Mouse (Mus musculus) layer of hippocampus, postnatal 36 days (tissue): ENCODE measurements around the gene Rgs3. TPM values are rescaled to one million over a fixed set of nuclear protein-coding genes. Genes with fewer than 3 reads are reported as not detected.

Source experiments
- DNase-seq, 2 experiments: peaks; one replicate each; pipeline ENCODE4 v3.0.0; 2022
- total RNA-seq, 2 experiments: library from RNA; stranded (reverse); gene quantifications; 2 replicates each; pipeline ENCODE4 v1.2.3; 2021

Rgs3 gene
- total RNA-seq, 2 experiments from 2014 or later: 14.8 to 19.8 TPM

- no peak for DNase-seq
Observed at GRCm38 (mm10) chr4:62694703-62695439, 135.2 kb downstream of the Rgs3 start.

- no peak for DNase-seq
Observed at GRCm38 (mm10) chr4:62695523-62695922, 135.9 kb downstream of the Rgs3 start.

- DNase-seq: no peak
Observed at GRCm38 (mm10) chr4:62695946-62696345, 136.3 kb downstream of the Rgs3 start.

GRCm38 (mm10) chr4:62696699-62697404 lies 137.2 kb downstream of the Rgs3 start:
- peak; percentile 52 to 53 for DNase-seq

- DNase-seq: peak; percentile 79
Observed at GRCm38 (mm10) chr4:62697469-62697868, 137.8 kb downstream of the Rgs3 start.

- no peak for DNase-seq
Observed at GRCm38 (mm10) chr4:62698521-62698920, 138.9 kb downstream of the Rgs3 start.

- peak; percentile 86 to 90 for DNase-seq
Observed at GRCm38 (mm10) chr4:62699191-62699812, 139.7 kb downstream of the Rgs3 start.

- no peak for DNase-seq
Observed at GRCm38 (mm10) chr4:62700426-62700825, 140.8 kb downstream of the Rgs3 start.

GRCm38 (mm10) chr4:62703151-62703550 lies 143.5 kb downstream of the Rgs3 start:
- DNase-seq: no peak

- no peak for DNase-seq
Observed at GRCm38 (mm10) chr4:62704204-62704603, 144.6 kb downstream of the Rgs3 start.

- no peak for DNase-seq
Observed at GRCm38 (mm10) chr4:62705013-62705412, 145.4 kb downstream of the Rgs3 start.

- no peak for DNase-seq
Observed at GRCm38 (mm10) chr4:62705749-62706148, 146.1 kb downstream of the Rgs3 start.

- no peak for DNase-seq
Observed at GRCm38 (mm10) chr4:62708084-62708483, 148.4 kb downstream of the Rgs3 start.

- no peak for DNase-seq
Observed at GRCm38 (mm10) chr4:62708994-62709393, 149.3 kb downstream of the Rgs3 start.

GRCm38 (mm10) chr4:62709448-62709847 lies 149.8 kb downstream of the Rgs3 start:
- no peak for DNase-seq

GRCm38 (mm10) chr4:62711159-62711558 lies 151.5 kb downstream of the Rgs3 start:
- DNase-seq: no peak

GRCm38 (mm10) chr4:62711582-62711981 lies 151.9 kb downstream of the Rgs3 start:
- no peak for DNase-seq

GRCm38 (mm10) chr4:62720861-62721260 lies 161.2 kb downstream of the Rgs3 start:
- no peak for DNase-seq

GRCm38 (mm10) chr4:62722021-62722426 lies 162.4 kb downstream of the Rgs3 start:
- no peak for DNase-seq

GRCm38 (mm10) chr4:62723795-62724194 lies 164.1 kb downstream of the Rgs3 start:
- no peak for DNase-seq

GRCm38 (mm10) chr4:62726282-62726937 lies 166.8 kb downstream of the Rgs3 start:
- DNase-seq: no peak

GRCm38 (mm10) chr4:62727541-62728303 lies 168.1 kb downstream of the Rgs3 start:
- peak; percentile 23 to 38 for DNase-seq
